Mouse (Mus musculus): Measurements from ENCODE around the gene Tssc4. TPM values are rescaled to one million over a fixed set of nuclear protein-coding genes. Genes with fewer than 3 reads are reported as not detected.

Tssc4 gene
- polyA plus RNA-seq, 1 experiment from 2014 or later = 33.7 TPM

- Histone ChIP-seq H3K9me3 (replicated peaks; ENCODE audit: control insufficient read depth, low read length) (no peaks in the 10 kb centered on the region), H3K4me1 (ENCODE audit: control insufficient read depth, low read depth, low read length) (no peaks in the 10 kb centered on the region; the same call in 1 of the 2 replicates), H3K27ac (ENCODE audit: low read length) (no peak overlapping the region), H3K9ac (ENCODE audit: low read depth, low read length) (no peak overlapping the region), H3K36me3 (ENCODE audit: control insufficient read depth, insufficient read depth) (no peaks in the 10 kb centered on the region), H3K27me3 (ENCODE audit: control insufficient read depth, insufficient read depth, low read depth, low read length) (peaks cover 43% of the 10 kb centered on the region), H3K4me2 (ENCODE audit: low read depth, low read length) (no peak overlapping the region), H3K4me3 (ENCODE audit: low read depth, low read length) (no peak overlapping the region)
- 9% methylated on average over 3 of the region's 3 CpGs for WGBS (ENCODE audit: insufficient replicate concordance)
- no peak for ATAC-seq (ENCODE audit: low read depth)
Observed at GRCm38 (mm10) chr7:143108996-143109660, 40.1 kb downstream of the Tssc4 start.

GRCm38 (mm10) chr7:143109696-143110095 is 40.6 kb downstream of the Tssc4 start:
- Histone ChIP-seq H3K4me3 (ENCODE audit: low read depth, low read length) (no peak overlapping the region), H3K9me3 (replicated peaks; ENCODE audit: control insufficient read depth, low read length) (no peaks in the 10 kb centered on the region), H3K36me3 (ENCODE audit: control insufficient read depth, insufficient read depth) (no peaks in the 10 kb centered on the region), H3K4me2 (ENCODE audit: low read depth, low read length) (no peak overlapping the region), H3K4me1 (ENCODE audit: control insufficient read depth, low read depth, low read length) (no peaks in the 10 kb centered on the region; the same call in 1 of the 2 replicates), H3K27me3 (ENCODE audit: control insufficient read depth, insufficient read depth, low read depth, low read length) (peaks cover 43% of the 10 kb centered on the region), H3K27ac (ENCODE audit: low read length) (no peak overlapping the region), H3K9ac (ENCODE audit: low read depth, low read length) (no peak overlapping the region)
- ATAC-seq (ENCODE audit: low read depth) = no peak
- 54% methylated on average over 3 of the region's 3 CpGs for WGBS (ENCODE audit: insufficient replicate concordance)

- H3K4me3 ChIP-seq (ENCODE audit: low read depth, low read length) = no peak overlapping the region
- no peak overlapping the region for H3K4me2 ChIP-seq (ENCODE audit: low read depth, low read length)
- no peak for ATAC-seq (ENCODE audit: low read depth)
- no peaks in the 10 kb centered on the region; the same call in 1 of the 2 replicates for H3K4me1 ChIP-seq (ENCODE audit: control insufficient read depth, low read depth, low read length)
- H3K9me3 ChIP-seq (replicated peaks; ENCODE audit: control insufficient read depth, low read length) = no peaks in the 10 kb centered on the region
- no peak overlapping the region for H3K27ac ChIP-seq (ENCODE audit: low read length)
- H3K9ac ChIP-seq (ENCODE audit: low read depth, low read length) = no peak overlapping the region
- 41% methylated on average over 1 of the region's 1 CpGs for WGBS (ENCODE audit: insufficient replicate concordance)
- H3K36me3 ChIP-seq (ENCODE audit: control insufficient read depth, insufficient read depth) = no peaks in the 10 kb centered on the region
- H3K27me3 ChIP-seq (ENCODE audit: control insufficient read depth, insufficient read depth, low read depth, low read length) = peaks cover 36% of the 10 kb centered on the region
Observed at GRCm38 (mm10) chr7:143110803-143111202, 41.8 kb downstream of the Tssc4 start.

GRCm38 (mm10) chr7:143111719-143112118 is 42.7 kb downstream of the Tssc4 start:
- Histone ChIP-seq H3K4me1 (ENCODE audit: control insufficient read depth, low read depth, low read length) (no peaks in the 10 kb centered on the region; the same call in 1 of the 2 replicates), H3K27ac (ENCODE audit: low read length) (no peak overlapping the region), H3K36me3 (ENCODE audit: control insufficient read depth, insufficient read depth) (no peaks in the 10 kb centered on the region), H3K4me3 (ENCODE audit: low read depth, low read length) (no peak overlapping the region), H3K4me2 (ENCODE audit: low read depth, low read length) (no peak overlapping the region), H3K9me3 (replicated peaks; ENCODE audit: control insufficient read depth, low read length) (no peaks in the 10 kb centered on the region), H3K9ac (ENCODE audit: low read depth, low read length) (no peak overlapping the region), H3K27me3 (ENCODE audit: control insufficient read depth, insufficient read depth, low read depth, low read length) (peaks cover 27% of the 10 kb centered on the region)
- no peak for ATAC-seq (ENCODE audit: low read depth)
- WGBS (ENCODE audit: insufficient replicate concordance) = 18% methylated on average over 4 of the region's 4 CpGs

GRCm38 (mm10) chr7:143112395-143112794 is 43.3 kb downstream of the Tssc4 start:
- ATAC-seq (ENCODE audit: low read depth) = no peak
- no peak overlapping the region for H3K27ac ChIP-seq (ENCODE audit: low read length)
- H3K4me2 ChIP-seq (ENCODE audit: low read depth, low read length) = no peak overlapping the region
- no peak overlapping the region for H3K9ac ChIP-seq (ENCODE audit: low read depth, low read length)
- H3K4me1 ChIP-seq (ENCODE audit: control insufficient read depth, low read depth, low read length) = no peaks in the 10 kb centered on the region
- H3K4me3 ChIP-seq (ENCODE audit: low read depth, low read length) = no peak overlapping the region
- 18% methylated on average over 1 of the region's 1 CpGs for WGBS (ENCODE audit: insufficient replicate concordance)
- H3K9me3 ChIP-seq (replicated peaks; ENCODE audit: control insufficient read depth, low read length) = no peaks in the 10 kb centered on the region
- H3K27me3 ChIP-seq (ENCODE audit: control insufficient read depth, insufficient read depth, low read depth, low read length) = peaks cover 20% of the 10 kb centered on the region
- no peaks in the 10 kb centered on the region for H3K36me3 ChIP-seq (ENCODE audit: control insufficient read depth, insufficient read depth)

GRCm38 (mm10) chr7:143114773-143115172 is 45.7 kb downstream of the Tssc4 start:
- H3K9ac ChIP-seq (ENCODE audit: low read depth, low read length) = no peak overlapping the region
- H3K9me3 ChIP-seq (replicated peaks; ENCODE audit: control insufficient read depth, low read length) = no peaks in the 10 kb centered on the region
- no peak overlapping the region for H3K4me2 ChIP-seq (ENCODE audit: low read depth, low read length)
- H3K4me3 ChIP-seq (ENCODE audit: low read depth, low read length) = no peak overlapping the region
- H3K36me3 ChIP-seq (ENCODE audit: control insufficient read depth, insufficient read depth) = no peaks in the 10 kb centered on the region
- no peaks in the 10 kb centered on the region; the same call in 1 of the 2 replicates for H3K4me1 ChIP-seq (ENCODE audit: control insufficient read depth, low read depth, low read length)
- H3K27me3 ChIP-seq (ENCODE audit: control insufficient read depth, insufficient read depth, low read depth, low read length) = no peaks in the 10 kb centered on the region; the same call in 1 of the 2 replicates
- ATAC-seq (ENCODE audit: low read depth) = no peak
- H3K27ac ChIP-seq (ENCODE audit: low read length) = no peak overlapping the region

- Histone ChIP-seq H3K27me3 (ENCODE audit: control insufficient read depth, insufficient read depth, low read depth, low read length) (no peaks in the 10 kb centered on the region), H3K9ac (ENCODE audit: low read depth, low read length) (no peak overlapping the region), H3K36me3 (ENCODE audit: control insufficient read depth, insufficient read depth) (no peaks in the 10 kb centered on the region), H3K4me2 (ENCODE audit: low read depth, low read length) (no peak overlapping the region), H3K4me1 (ENCODE audit: control insufficient read depth, low read depth, low read length) (no peaks in the 10 kb centered on the region; the same call in 1 of the 2 replicates), H3K9me3 (replicated peaks; ENCODE audit: control insufficient read depth, low read length) (no peaks in the 10 kb centered on the region), H3K4me3 (ENCODE audit: low read depth, low read length) (no peak overlapping the region), H3K27ac (ENCODE audit: low read length) (no peak overlapping the region)
- no peak for ATAC-seq (ENCODE audit: low read depth)
- 63% methylated on average over 5 of the region's 5 CpGs for WGBS (ENCODE audit: insufficient replicate concordance)
Observed at GRCm38 (mm10) chr7:143116521-143116920, 47.5 kb downstream of the Tssc4 start.

GRCm38 (mm10) chr7:143119407-143119806 is 50.4 kb downstream of the Tssc4 start:
- no peaks in the 10 kb centered on the region for H3K27me3 ChIP-seq (ENCODE audit: control insufficient read depth, insufficient read depth, low read depth, low read length)
- H3K9ac ChIP-seq (ENCODE audit: low read depth, low read length) = no peak overlapping the region
- 6% methylated on average over 1 of the region's 1 CpGs for WGBS (ENCODE audit: insufficient replicate concordance)
- H3K4me1 ChIP-seq (ENCODE audit: control insufficient read depth, low read depth, low read length) = no peaks in the 10 kb centered on the region; the same call in none of the 2 replicates
- H3K36me3 ChIP-seq (ENCODE audit: control insufficient read depth, insufficient read depth) = no peaks in the 10 kb centered on the region
- H3K27ac ChIP-seq (ENCODE audit: low read length) = 0 out of 2 replicates have a peak overlapping the region, but pooled peaks have one; percentile 10
- no peak overlapping the region for H3K4me2 ChIP-seq (ENCODE audit: low read depth, low read length)
- no peaks in the 10 kb centered on the region for H3K9me3 ChIP-seq (replicated peaks; ENCODE audit: control insufficient read depth, low read length)
- no peak for ATAC-seq (ENCODE audit: low read depth)
- H3K4me3 ChIP-seq (ENCODE audit: low read depth, low read length) = no peak overlapping the region

GRCm38 (mm10) chr7:143119826-143120225 is 50.8 kb downstream of the Tssc4 start:
- H3K4me3 ChIP-seq (ENCODE audit: low read depth, low read length) = no peak overlapping the region
- 0 out of 2 replicates have a peak overlapping the region, but pooled peaks have one; percentile 10 for H3K27ac ChIP-seq (ENCODE audit: low read length)
- ATAC-seq (ENCODE audit: low read depth) = no peak
- H3K4me2 ChIP-seq (ENCODE audit: low read depth, low read length) = no peak overlapping the region
- no peaks in the 10 kb centered on the region for H3K9me3 ChIP-seq (replicated peaks; ENCODE audit: control insufficient read depth, low read length)
- no peaks in the 10 kb centered on the region for H3K36me3 ChIP-seq (ENCODE audit: control insufficient read depth, insufficient read depth)
- WGBS (ENCODE audit: insufficient replicate concordance) = 36% methylated on average over 3 of the region's 3 CpGs
- no peaks in the 10 kb centered on the region for H3K27me3 ChIP-seq (ENCODE audit: control insufficient read depth, insufficient read depth, low read depth, low read length)
- H3K4me1 ChIP-seq (ENCODE audit: control insufficient read depth, low read depth, low read length) = no peaks in the 10 kb centered on the region; the same call in none of the 2 replicates
- H3K9ac ChIP-seq (ENCODE audit: low read depth, low read length) = no peak overlapping the region

Measured in liver, embryonic 16.5 days (tissue).